Mouse (Mus musculus): ENCODE measurements around the gene Nxph3. TPM values are rescaled to one million over a fixed set of nuclear protein-coding genes. Genes with fewer than 3 reads are reported as not detected.
"Not testable (repeated sequence)": the region's sequence is repeated elsewhere in the genome, so short reads cannot be mapped to it uniquely, and the experiment has no call there.

Nxph3 gene
- total and polyA plus RNA-seq, 3 experiments = 0.05 TPM; not detected in 2

- H3K36me3 ChIP-seq (replicated peaks) = no peaks in the 10 kb centered on the region
- ATAC-seq (ENCODE audit: extremely low read depth, insufficient number of reproducible peaks, low FRiP score, poor library complexity, severe bottlenecking) (no peak), DNase-seq (ENCODE audit: low spot score) (no peak)
- H3K9me3 ChIP-seq (replicated peaks) = no peaks in the 10 kb centered on the region
- H3K4me1 ChIP-seq (ENCODE audit: insufficient read depth, low read depth, low read length) = peaks cover 16% of the 10 kb centered on the region; the same call in 1 of the 2 replicates
- peaks cover 56% of the 10 kb centered on the region for H3K27me3 ChIP-seq (ENCODE audit: insufficient read depth, low read length)
- H3K4me3 ChIP-seq (ENCODE audit: low read depth, low read length) = no peak overlapping the region
- TF ChIP-seq GATA1 (IDR thresholded peaks at IDR 0.05; ENCODE audit: borderline replicate concordance, low read length) (no peak), POLR2AphosphoS5 (IDR thresholded peaks at IDR 0.05; ENCODE audit: insufficient replicate concordance, low read depth, low read length) (no peak), CTCF (IDR thresholded peaks at IDR 0.05; ENCODE audit: low read depth, low read length) (no peak), GATA2 (IDR thresholded peaks at IDR 0.05; ENCODE audit: borderline replicate concordance, low read depth, low read length) (no peak), TAL1 (conservative IDR thresholded peaks at IDR 0.05; ENCODE audit: low read depth, low read length) (no peak)
These were observed 6.6 kb downstream of the Nxph3 start for GRCm38 (mm10) chr11:95507785-95508184.

GRCm38 (mm10) chr11:95507041-95507716, 7.2 kb downstream of the Nxph3 start:
- no peak for ATAC-seq (ENCODE audit: extremely low read depth, insufficient number of reproducible peaks, low FRiP score, poor library complexity, severe bottlenecking)
- TF ChIP-seq GATA2 (IDR thresholded peaks at IDR 0.05; ENCODE audit: borderline replicate concordance, low read depth, low read length) (no peak), GATA1 (IDR thresholded peaks at IDR 0.05; ENCODE audit: borderline replicate concordance, low read length) (no peak), TAL1 (conservative IDR thresholded peaks at IDR 0.05; ENCODE audit: low read depth, low read length) (no peak), POLR2AphosphoS5 (IDR thresholded peaks at IDR 0.05; ENCODE audit: insufficient replicate concordance, low read depth, low read length) (no peak), CTCF (IDR thresholded peaks at IDR 0.05; ENCODE audit: low read depth, low read length) (no peak)
- H3K4me1 ChIP-seq (ENCODE audit: insufficient read depth, low read depth, low read length) = peaks cover 16% of the 10 kb centered on the region; the same call in 1 of the 2 replicates
- no peaks in the 10 kb centered on the region for H3K36me3 ChIP-seq (replicated peaks)
- DNase-seq (ENCODE audit: low spot score) = no peak
- H3K4me3 ChIP-seq (ENCODE audit: low read depth, low read length) = no peak overlapping the region
- no peaks in the 10 kb centered on the region for H3K9me3 ChIP-seq (replicated peaks)
- H3K27me3 ChIP-seq (ENCODE audit: insufficient read depth, low read length) = peaks cover 55% of the 10 kb centered on the region

GRCm38 (mm10) chr11:95504271-95504731, 10.1 kb downstream of the Nxph3 start:
- ATAC-seq (ENCODE audit: extremely low read depth, insufficient number of reproducible peaks, low FRiP score, poor library complexity, severe bottlenecking) = no peak
- no peaks in the 10 kb centered on the region for H3K36me3 ChIP-seq (replicated peaks)
- H3K27me3 ChIP-seq (ENCODE audit: insufficient read depth, low read length) = peaks cover 51% of the 10 kb centered on the region
- TF ChIP-seq GATA1 (IDR thresholded peaks at IDR 0.05; ENCODE audit: borderline replicate concordance, low read length) (no peak), GATA2 (IDR thresholded peaks at IDR 0.05; ENCODE audit: borderline replicate concordance, low read depth, low read length) (no peak), CTCF (IDR thresholded peaks at IDR 0.05; ENCODE audit: low read depth, low read length) (no peak), POLR2AphosphoS5 (IDR thresholded peaks at IDR 0.05; ENCODE audit: insufficient replicate concordance, low read depth, low read length) (no peak), TAL1 (conservative IDR thresholded peaks at IDR 0.05; ENCODE audit: low read depth, low read length) (no peak)
- no peak for DNase-seq (ENCODE audit: low spot score)
- no peaks in the 10 kb centered on the region for H3K9me3 ChIP-seq (replicated peaks)
- H3K4me3 ChIP-seq (ENCODE audit: low read depth, low read length) = no peak overlapping the region
- H3K4me1 ChIP-seq (ENCODE audit: insufficient read depth, low read depth, low read length) = peaks cover 13% of the 10 kb centered on the region; the same call in 1 of the 2 replicates

- Histone ChIP-seq H3K36me3 (replicated peaks) (no peaks in the 10 kb centered on the region), H3K4me1 (ENCODE audit: insufficient read depth, low read depth, low read length) (peaks cover 7% of the 10 kb centered on the region; the same call in 1 of the 2 replicates), H3K27me3 (ENCODE audit: insufficient read depth, low read length) (peaks cover 48% of the 10 kb centered on the region), H3K4me3 (ENCODE audit: low read depth, low read length) (no peak overlapping the region), H3K9me3 (replicated peaks) (no peaks in the 10 kb centered on the region)
- no peak for TF ChIP-seq GATA2 (IDR thresholded peaks at IDR 0.05; ENCODE audit: borderline replicate concordance, low read depth, low read length)
- no peak for TF ChIP-seq POLR2AphosphoS5 (IDR thresholded peaks at IDR 0.05; ENCODE audit: insufficient replicate concordance, low read depth, low read length)
- no peak for TF ChIP-seq GATA1 (IDR thresholded peaks at IDR 0.05; ENCODE audit: borderline replicate concordance, low read length)
- TF ChIP-seq CTCF (IDR thresholded peaks at IDR 0.05; ENCODE audit: low read depth, low read length) = no peak
- TF ChIP-seq TAL1 (conservative IDR thresholded peaks at IDR 0.05; ENCODE audit: low read depth, low read length) = no peak
- no peak for ATAC-seq (ENCODE audit: extremely low read depth, insufficient number of reproducible peaks, low FRiP score, poor library complexity, severe bottlenecking)
- no peak for DNase-seq (ENCODE audit: low spot score)
These were observed 10.7 kb downstream of the Nxph3 start for GRCm38 (mm10) chr11:95503581-95504180.

- H3K36me3 ChIP-seq (replicated peaks); DNase-seq (ENCODE audit: low spot score); H3K4me3 ChIP-seq (ENCODE audit: low read depth, low read length); H3K9me3 ChIP-seq (replicated peaks); ATAC-seq (ENCODE audit: extremely low read depth, insufficient number of reproducible peaks, low FRiP score, poor library complexity, severe bottlenecking); H3K4me1 ChIP-seq (ENCODE audit: insufficient read depth, low read depth, low read length): not testable (repeated sequence)
- peaks cover 39% of the 10 kb centered on the region for H3K27me3 ChIP-seq (ENCODE audit: insufficient read depth, low read length)
These were observed 12.5 kb downstream of the Nxph3 start for GRCm38 (mm10) chr11:95501826-95502225.

GRCm38 (mm10) chr11:95500836-95501235, 13.5 kb downstream of the Nxph3 start:
- no peak overlapping the region for H3K4me3 ChIP-seq (ENCODE audit: low read depth, low read length)
- TF ChIP-seq GATA2 (IDR thresholded peaks at IDR 0.05; ENCODE audit: borderline replicate concordance, low read depth, low read length) (no peak), POLR2AphosphoS5 (IDR thresholded peaks at IDR 0.05; ENCODE audit: insufficient replicate concordance, low read depth, low read length) (no peak), GATA1 (IDR thresholded peaks at IDR 0.05; ENCODE audit: borderline replicate concordance, low read length) (no peak), CTCF (IDR thresholded peaks at IDR 0.05; ENCODE audit: low read depth, low read length) (no peak), TAL1 (conservative IDR thresholded peaks at IDR 0.05; ENCODE audit: low read depth, low read length) (no peak)
- ATAC-seq (ENCODE audit: extremely low read depth, insufficient number of reproducible peaks, low FRiP score, poor library complexity, severe bottlenecking) = no peak
- H3K9me3 ChIP-seq (replicated peaks) = no peaks in the 10 kb centered on the region
- peaks cover 31% of the 10 kb centered on the region for H3K27me3 ChIP-seq (ENCODE audit: insufficient read depth, low read length)
- peaks cover 10% of the 10 kb centered on the region for H3K36me3 ChIP-seq (replicated peaks)
- peaks cover 5% of the 10 kb centered on the region; the same call in 1 of the 2 replicates for H3K4me1 ChIP-seq (ENCODE audit: insufficient read depth, low read depth, low read length)
- no peak for DNase-seq (ENCODE audit: low spot score)

Measured in G1E (cell line).